Mouse (Mus musculus): ENCODE measurements around the gene Gorab.

GRCm38 (mm10) chr1:163339219-163339561 lies 64.3 kb downstream of the Gorab start:
- no peak for TF ChIP-seq CTCF (IDR thresholded peaks at IDR 0.05; ENCODE audit: borderline replicate concordance, control insufficient read depth, extremely low read depth, insufficient read depth, low read length, poor library complexity)
- TF ChIP-seq POLR2A (IDR thresholded peaks at IDR 0.05; ENCODE audit: control insufficient read depth, extremely low read depth, insufficient read depth, low read length, poor library complexity): no peak

Measured in thymus, adult 2 months (tissue).